Comparison of ENCODE assay signal across 12 mouse cellular contexts in the genomic region with DNA sequence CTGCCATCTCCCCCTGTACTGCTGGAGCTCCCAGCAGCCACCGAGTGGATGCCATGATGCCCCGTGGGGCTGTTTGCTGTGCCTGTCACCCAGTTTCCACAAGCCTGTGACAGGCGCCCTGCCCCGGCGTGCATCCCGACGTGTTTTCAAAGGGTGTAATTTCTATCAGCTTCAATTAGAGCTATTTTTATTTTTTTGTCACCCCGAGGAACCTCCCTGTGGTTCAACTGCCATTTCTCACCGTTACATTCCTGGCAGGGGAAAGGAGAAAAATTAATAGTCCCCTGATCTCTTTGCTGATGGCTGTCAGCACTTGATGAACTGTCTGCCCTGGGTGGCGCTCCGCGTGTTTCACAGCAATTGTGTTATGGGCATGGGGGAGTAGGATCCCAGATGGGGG.
A peak's percentile ranks its signal among the peaks of the same experiment; 100 is the strongest.
DNase-seq lines count a peak whose midpoint lies in the region; ATAC-seq lines count a peak whose summit lies in the region.
"Had no signal": no experiment of that assay in that cellular context is flagged by ENCODE, and none has a peak within 500 bp of the region (broad histone marks: within the 10 kb centered on the region; RNA-seq: fewer than 3 reads in every experiment).

No protein-coding gene starts in this region.

- H3K36me3 ChIP-seq in heart, embryonic 15.5 days = no peaks in the 10 kb centered on the region
- H3K36me3 ChIP-seq in forebrain, embryonic 12.5 days (replicated peaks) = no peaks in the 10 kb centered on the region
- no peaks in the 10 kb centered on the region for H3K36me3 ChIP-seq in hindbrain, embryonic 16.5 days (ENCODE audit: control insufficient read depth, insufficient read depth, low read length)
- no peaks in the 10 kb centered on the region for H3K36me3 ChIP-seq in midbrain, embryonic 15.5 days (replicated peaks)

- ATAC-seq in heart, embryonic 15.5 days (replicated peaks; ENCODE audit: insufficient number of reproducible peaks, insufficient read depth, low FRiP score, low read depth) = no peak
- peak; percentile 4; the same call in 1 of the 2 replicates for ATAC-seq in forebrain, embryonic 12.5 days (ENCODE audit: low FRiP score)
- ATAC-seq in hindbrain, embryonic 16.5 days = no peak
- ATAC-seq in midbrain, embryonic 15.5 days (replicated peaks) = no peak
- ATAC-seq: intestine, postnatal 0 days had no signal

- H3K4me1 ChIP-seq in heart, embryonic 15.5 days (replicated peaks) = peaks cover 46% of the 10 kb centered on the region
- peaks cover 95% of the 10 kb centered on the region for H3K4me1 ChIP-seq in forebrain, embryonic 12.5 days
- peaks cover 57% of the 10 kb centered on the region for H3K4me1 ChIP-seq in hindbrain, embryonic 16.5 days (ENCODE audit: control insufficient read depth, insufficient read depth, low read depth, low read length)
- peaks cover 76% of the 10 kb centered on the region for H3K4me1 ChIP-seq in midbrain, embryonic 15.5 days

- WGBS in heart, embryonic 15.5 days = 57% methylated on average over 12 of the region's 12 CpGs
- 52% methylated on average over 12 of the region's 12 CpGs for WGBS in forebrain, embryonic 12.5 days
- WGBS in hindbrain, embryonic 16.5 days = 29% methylated on average over 12 of the region's 12 CpGs
- 47% methylated on average over 12 of the region's 12 CpGs for WGBS in midbrain, embryonic 15.5 days

- peak overlapping the region; percentile 4 for H3K27ac ChIP-seq in heart, embryonic 15.5 days
- peak overlapping the region; percentile 71 for H3K27ac ChIP-seq in forebrain, embryonic 12.5 days
- H3K27ac ChIP-seq in hindbrain, embryonic 16.5 days (ENCODE audit: low read depth, low read length) = no peak overlapping the region; the same call in 1 of the 2 replicates
- H3K27ac ChIP-seq in midbrain, embryonic 15.5 days = peak overlapping the region; percentile 35
- H3K27ac ChIP-seq: left cerebral cortex, adult 2 months had no signal

- DNase-seq in heart, adult 8-10 months (ENCODE audit: low spot score) = no peak
- no peak for DNase-seq in cerebellum, adult 9-10 months
- DNase-seq in spleen, adult 12 weeks (ENCODE audit: low spot score) = no peak
- no peak for DNase-seq in cerebellum, postnatal 36 days
- DNase-seq: cerebellum, adult 9-11 months had no signal

- H3K9ac ChIP-seq in heart, embryonic 15.5 days = no peak overlapping the region
- 0 out of 2 replicates have a peak overlapping the region, but pooled peaks have one; percentile 4 for H3K9ac ChIP-seq in forebrain, embryonic 12.5 days
- peak overlapping the region; percentile 45; the same call in 1 of the 2 replicates for H3K9ac ChIP-seq in hindbrain, embryonic 16.5 days (ENCODE audit: low read depth, low read length)
- H3K9ac ChIP-seq in midbrain, embryonic 15.5 days = no peak overlapping the region

- no peak overlapping the region for H3K4me2 ChIP-seq in heart, embryonic 15.5 days
- no peak overlapping the region for H3K4me2 ChIP-seq in forebrain, embryonic 12.5 days
- no peak overlapping the region for H3K4me2 ChIP-seq in hindbrain, embryonic 16.5 days (ENCODE audit: low read length)
- no peak overlapping the region for H3K4me2 ChIP-seq in midbrain, embryonic 15.5 days

- H3K27me3 ChIP-seq in heart, embryonic 15.5 days = no peaks in the 10 kb centered on the region
- peaks cover 17% of the 10 kb centered on the region for H3K27me3 ChIP-seq in forebrain, embryonic 12.5 days
- no peaks in the 10 kb centered on the region for H3K27me3 ChIP-seq in hindbrain, embryonic 16.5 days (replicated peaks; ENCODE audit: control insufficient read depth, insufficient read depth, low read length)
- no peaks in the 10 kb centered on the region for H3K27me3 ChIP-seq in midbrain, embryonic 15.5 days (replicated peaks)

- H3K4me3 ChIP-seq in heart, embryonic 15.5 days = no peak overlapping the region
- no peak overlapping the region for H3K4me3 ChIP-seq in forebrain, embryonic 12.5 days (replicated peaks)
- H3K4me3 ChIP-seq in hindbrain, embryonic 16.5 days (ENCODE audit: low read length) = no peak overlapping the region
- no peak overlapping the region for H3K4me3 ChIP-seq in midbrain, embryonic 15.5 days
- H3K4me3 ChIP-seq: heart, embryonic 10.5 days; left cerebral cortex, adult 2 months had no signal

- H3K9me3 ChIP-seq in heart, embryonic 15.5 days (replicated peaks) = no peaks in the 10 kb centered on the region
- H3K9me3 ChIP-seq in forebrain, embryonic 12.5 days = no peaks in the 10 kb centered on the region
- no peaks in the 10 kb centered on the region for H3K9me3 ChIP-seq in hindbrain, embryonic 16.5 days (ENCODE audit: control insufficient read depth, low read length)
- H3K9me3 ChIP-seq in midbrain, embryonic 15.5 days = no peaks in the 10 kb centered on the region
- H3K9me3 ChIP-seq: heart, embryonic 10.5 days had no signal

Comparison
In these comparisons a context has a peak if more than half of its experiments do, and no peak if none do; other contexts are left out.
1. H3K9ac ChIP-seq: peak in forebrain, embryonic 12.5 days (single experiment) and hindbrain, embryonic 16.5 days (single experiment); none in heart, embryonic 15.5 days (single experiment) and midbrain, embryonic 15.5 days (single experiment).